Mouse (Mus musculus) stomach, embryonic 14.5 days (tissue): ENCODE data around the gene Fam184a. TPM values are rescaled to one million over a fixed set of nuclear protein-coding genes. Genes with fewer than 3 reads are reported as not detected.

Source experiments
- ATAC-seq: fragments of 200-750 bp; cut with Nextera tagmentation; 2 replicates; pipeline ENCODE4 v1.8.0; 2017; ENCODE audit warnings: low read depth, moderate TSS enrichment; ENCODE audit not compliant: insufficient number of reproducible peaks, insufficient read depth, low FRiP score
- H3K27ac ChIP-seq: fragments of 300-500 bp; sonication (generic); 2 replicates; pipeline ENCODE4 v1.5.1; 2014; ENCODE audit warnings: mild to moderate bottlenecking, low read length, moderate library complexity, mixed read lengths
- H3K27me3 ChIP-seq: fragments of 300-500 bp; sonication (generic); 2 replicates; pipeline ENCODE4 v1.6.1; 2014; ENCODE audit warnings: low read length, control low read depth, mixed read lengths; ENCODE audit not compliant: control insufficient read depth, insufficient read depth
- H3K36me3 ChIP-seq: fragments of 300-500 bp; sonication (generic); 2 replicates; pipeline ENCODE4 v1.6.1; 2014; ENCODE audit warnings: mild to moderate bottlenecking, control low read depth, low read length, moderate library complexity, mixed read lengths; ENCODE audit not compliant: control insufficient read depth, insufficient read depth
- H3K4me1 ChIP-seq: fragments of 300-500 bp; sonication (generic); 2 replicates; pipeline ENCODE4 v1.6.1; 2014; ENCODE audit warnings: low read length, control low read depth, mixed read lengths; ENCODE audit not compliant: control insufficient read depth, insufficient read depth
- H3K4me2 ChIP-seq: fragments of 300-500 bp; sonication (generic); replicated peaks from 2 replicates; pipeline ENCODE4 v1.6.1; 2014; ENCODE audit warnings: low read depth, low read length, control low read depth
- H3K4me3 ChIP-seq: fragments of 300-500 bp; sonication (generic); 2 replicates; pipeline ENCODE4 v1.5.1; 2014; ENCODE audit warnings: low read depth, low read length, control low read depth
- H3K9ac ChIP-seq: fragments of 300-500 bp; sonication (generic); replicated peaks from 2 replicates; pipeline ENCODE4 v1.6.1; 2014; ENCODE audit warnings: low read depth, mild to moderate bottlenecking, control low read depth, low read length, moderate library complexity, mixed read lengths
- H3K9me3 ChIP-seq: fragments of 300-500 bp; sonication (generic); 2 replicates; pipeline ENCODE4 v1.6.1; 2016; ENCODE audit warnings: low read depth, low read length, control low read depth; ENCODE audit not compliant: control insufficient read depth
- WGBS: fragments of 180-500 bp; shearing (Covaris S2); extraction: QIAGEN DNeasy Blood & Tissue Kit; methylation state at CpG from one replicate; pipeline ENCODE4 v1.1.7; 2014; 5-methylcytosine and 5-hydroxymethylcytosine counted together
- polyA plus RNA-seq: library from polyadenylated mRNA; unstranded; fragments of >200 nt; fragmentation: Nextera tagmentation; extraction: Ambion mirVana; gene quantifications from 2 replicates; pipeline ENCODE4 v1.2.1, GENCODE M21; 2014

Fam184a gene
- polyA plus RNA-seq, 1 experiment from 2014 or later = 7.4 TPM

DNA sequence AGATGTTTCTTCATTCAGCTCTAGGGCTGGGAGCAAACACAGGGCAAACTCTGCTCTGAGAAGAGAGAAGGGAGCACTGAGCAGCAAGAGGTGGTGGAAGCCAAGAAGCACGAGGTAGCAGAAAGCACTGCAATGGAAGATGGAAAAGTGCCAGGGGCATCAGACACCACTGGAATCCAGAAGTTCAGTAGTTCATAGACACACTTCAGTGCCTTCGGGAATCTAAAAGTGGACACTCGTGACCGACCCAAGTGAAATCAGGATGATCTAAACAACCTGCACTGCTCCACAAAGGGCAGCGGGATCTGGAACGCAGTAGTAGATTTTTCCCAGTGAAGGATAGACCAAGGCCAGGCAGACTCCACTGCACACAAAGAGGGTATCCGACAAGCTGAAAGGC, 18.6 kb downstream of the Fam184a start:
- Histone ChIP-seq H3K4me3 (no peak overlapping the region), H3K4me1 (no peaks in the 10 kb centered on the region), H3K27ac (no peak overlapping the region), H3K9me3 (no peaks in the 10 kb centered on the region), H3K4me2 (no peak overlapping the region), H3K27me3 (no peaks in the 10 kb centered on the region), H3K36me3 (no peaks in the 10 kb centered on the region), H3K9ac (no peak overlapping the region)
- ATAC-seq = no peak
- WGBS = 79% methylated on average over 7 of the region's 7 CpGs

DNA sequence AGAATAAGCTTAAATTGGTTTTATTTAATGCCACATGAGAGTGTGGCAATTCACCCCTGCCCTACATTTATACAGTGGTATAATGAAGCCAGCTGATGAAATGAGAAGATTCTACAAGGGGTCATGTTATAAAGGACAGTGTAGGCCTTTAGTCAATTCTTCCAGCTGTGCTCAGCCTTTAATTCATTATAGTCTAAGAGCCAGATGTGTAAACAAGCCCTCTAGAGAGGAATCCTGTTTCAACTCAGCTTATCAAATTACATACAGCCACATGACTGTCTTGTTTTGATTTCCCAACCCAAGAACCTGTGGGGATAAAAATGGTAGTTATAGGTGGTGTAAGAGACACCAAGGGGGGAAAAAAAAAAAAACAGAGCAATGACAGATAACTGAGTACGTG, 22.0 kb downstream of the Fam184a start:
- Histone ChIP-seq H3K27ac (no peak overlapping the region), H3K9me3 (no peaks in the 10 kb centered on the region), H3K36me3 (no peaks in the 10 kb centered on the region), H3K4me3 (no peak overlapping the region), H3K9ac (no peak overlapping the region), H3K4me2 (no peak overlapping the region), H3K27me3 (no peaks in the 10 kb centered on the region), H3K4me1 (no peaks in the 10 kb centered on the region)
- no peak for ATAC-seq
- WGBS = 18% methylated on average over 1 of the region's 1 CpGs

DNA sequence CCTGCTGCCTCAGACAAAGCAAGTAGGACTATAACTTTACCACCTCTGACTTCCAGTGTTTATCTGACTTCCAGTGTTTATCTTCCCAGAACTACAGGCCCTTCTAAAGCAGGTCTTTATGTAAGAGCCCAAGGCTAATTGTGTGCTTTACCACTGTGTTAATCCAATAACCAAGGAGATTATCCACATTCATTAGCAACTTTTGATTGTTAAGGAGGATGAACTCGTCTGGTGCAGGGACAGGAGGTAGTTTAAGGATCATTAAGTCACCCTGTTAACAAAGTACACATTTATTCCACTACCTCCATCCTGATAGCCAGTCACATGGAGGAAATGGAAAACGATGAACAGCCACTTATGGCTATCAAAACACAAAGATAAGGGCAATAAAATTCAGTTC, 25.6 kb downstream of the Fam184a start:
- no peak overlapping the region for H3K4me2 ChIP-seq
- no peak overlapping the region for H3K4me3 ChIP-seq
- H3K9ac ChIP-seq = no peak overlapping the region
- WGBS = 31% methylated on average over 2 of the region's 2 CpGs
- no peaks in the 10 kb centered on the region for H3K4me1 ChIP-seq
- no peak overlapping the region for H3K27ac ChIP-seq
- no peak for ATAC-seq
- no peaks in the 10 kb centered on the region for H3K27me3 ChIP-seq
- no peaks in the 10 kb centered on the region for H3K36me3 ChIP-seq
- H3K9me3 ChIP-seq = no peaks in the 10 kb centered on the region

DNA sequence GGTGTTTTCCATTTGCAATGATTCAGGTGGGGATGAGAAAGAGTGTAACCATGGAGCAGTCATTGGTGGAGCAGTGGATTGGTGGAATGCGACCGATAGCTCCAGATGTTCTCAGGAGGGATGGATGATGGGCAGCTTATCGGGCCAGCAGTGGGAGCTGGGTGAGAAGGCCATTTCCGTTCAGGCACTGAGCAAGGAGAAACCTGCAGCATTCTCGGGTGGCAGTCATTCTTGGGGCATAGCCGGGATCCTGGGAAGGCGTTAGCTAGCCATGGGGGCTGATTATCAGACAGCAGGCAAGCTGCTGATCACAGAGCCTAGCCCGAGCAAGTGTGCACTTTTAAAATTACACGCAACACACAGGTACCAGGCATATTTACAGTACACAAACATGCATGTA, 46.4 kb downstream of the Fam184a start:
- no peak for ATAC-seq
- no peak overlapping the region for H3K4me2 ChIP-seq
- 92% methylated on average over 9 of the region's 9 CpGs for WGBS
- H3K9me3 ChIP-seq = no peaks in the 10 kb centered on the region
- no peak overlapping the region for H3K9ac ChIP-seq
- no peak overlapping the region for H3K27ac ChIP-seq
- no peaks in the 10 kb centered on the region for H3K36me3 ChIP-seq
- no peaks in the 10 kb centered on the region for H3K27me3 ChIP-seq
- no peaks in the 10 kb centered on the region for H3K4me1 ChIP-seq
- H3K4me3 ChIP-seq = no peak overlapping the region

DNA sequence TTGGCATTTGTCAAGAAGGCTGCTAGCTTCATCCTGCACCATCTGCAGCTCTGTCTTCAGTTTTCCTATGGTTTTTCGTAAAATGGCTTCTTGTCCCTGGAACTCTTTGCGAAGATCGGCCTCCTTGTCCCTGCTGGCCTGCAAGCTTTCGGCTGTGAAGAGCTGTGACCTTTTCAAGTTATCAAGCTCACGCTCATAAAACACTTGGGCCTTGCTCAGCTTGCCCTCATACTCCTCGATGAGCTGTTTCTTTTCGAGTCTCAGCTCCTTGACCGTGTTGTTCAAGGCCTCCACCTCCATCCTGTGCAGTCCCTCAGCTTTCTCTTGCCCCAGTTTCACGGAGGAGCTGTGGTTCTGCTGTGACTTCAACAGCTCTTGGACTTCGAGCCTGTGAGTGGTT, 52.4 kb downstream of the Fam184a start:
- 91% methylated on average over 10 of the region's 10 CpGs for WGBS
- Histone ChIP-seq H3K4me1 (0 out of 2 replicates have a peak, but pooled peaks cover 2% of the 10 kb centered on the region), H3K36me3 (no peaks in the 10 kb centered on the region), H3K9ac (no peak overlapping the region), H3K27ac (no peak overlapping the region), H3K4me3 (no peak overlapping the region), H3K9me3 (no peaks in the 10 kb centered on the region), H3K27me3 (no peaks in the 10 kb centered on the region), H3K4me2 (no peak overlapping the region)
- no peak for ATAC-seq

DNA sequence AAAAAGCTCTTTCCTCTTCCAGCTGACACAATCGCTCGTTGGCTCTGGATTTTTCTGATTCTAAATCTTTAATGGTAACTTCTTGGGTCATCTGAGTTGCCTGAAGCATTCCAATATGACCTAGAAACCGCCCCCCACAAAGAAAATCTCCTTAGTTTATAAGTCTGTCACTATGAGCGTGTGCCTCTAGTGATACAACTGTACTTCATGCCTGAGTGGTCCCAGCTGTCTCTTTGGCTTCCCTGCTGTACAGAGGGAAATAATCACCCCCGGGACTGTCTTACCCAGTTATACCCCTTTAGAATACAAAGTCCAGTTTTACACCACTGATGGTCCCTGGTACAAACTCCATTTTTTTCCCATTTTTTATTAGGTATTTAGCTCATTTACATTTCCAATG, 56.2 kb downstream of the Fam184a start:
- Histone ChIP-seq H3K4me1 (0 out of 2 replicates have a peak, but pooled peaks cover 2% of the 10 kb centered on the region), H3K27me3 (no peaks in the 10 kb centered on the region), H3K4me3 (no peak overlapping the region), H3K4me2 (no peak overlapping the region), H3K27ac (no peak overlapping the region), H3K9me3 (no peaks in the 10 kb centered on the region), H3K9ac (no peak overlapping the region), H3K36me3 (no peaks in the 10 kb centered on the region)
- ATAC-seq = no peak
- 33% methylated on average over 5 of the region's 5 CpGs for WGBS

DNA sequence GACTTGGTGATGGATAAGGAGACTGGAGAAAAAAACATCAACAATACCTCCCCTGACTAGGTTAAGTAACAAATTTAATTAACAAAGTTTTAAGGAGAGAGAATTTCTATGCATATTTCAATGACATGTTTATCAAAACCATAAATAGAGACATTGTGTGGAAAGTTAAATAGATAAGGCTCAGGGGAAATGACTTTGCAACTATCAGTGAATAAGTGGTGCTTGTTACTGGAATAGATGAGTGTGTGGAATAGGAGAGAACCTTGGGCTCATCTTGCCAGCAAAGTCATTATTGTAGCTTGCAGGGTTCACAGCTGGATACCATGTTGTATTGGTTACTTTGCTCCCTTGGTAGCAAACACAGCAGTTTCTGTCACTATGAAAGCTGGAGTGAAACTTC, 59.7 kb downstream of the Fam184a start:
- no peak for ATAC-seq
- no peak overlapping the region for H3K27ac ChIP-seq
- no peak overlapping the region for H3K9ac ChIP-seq
- H3K27me3 ChIP-seq = no peaks in the 10 kb centered on the region
- H3K4me2 ChIP-seq = no peak overlapping the region
- H3K4me1 ChIP-seq = 0 out of 2 replicates have a peak, but pooled peaks cover 2% of the 10 kb centered on the region
- H3K9me3 ChIP-seq = no peaks in the 10 kb centered on the region
- H3K36me3 ChIP-seq = no peaks in the 10 kb centered on the region
- no peak overlapping the region for H3K4me3 ChIP-seq

DNA sequence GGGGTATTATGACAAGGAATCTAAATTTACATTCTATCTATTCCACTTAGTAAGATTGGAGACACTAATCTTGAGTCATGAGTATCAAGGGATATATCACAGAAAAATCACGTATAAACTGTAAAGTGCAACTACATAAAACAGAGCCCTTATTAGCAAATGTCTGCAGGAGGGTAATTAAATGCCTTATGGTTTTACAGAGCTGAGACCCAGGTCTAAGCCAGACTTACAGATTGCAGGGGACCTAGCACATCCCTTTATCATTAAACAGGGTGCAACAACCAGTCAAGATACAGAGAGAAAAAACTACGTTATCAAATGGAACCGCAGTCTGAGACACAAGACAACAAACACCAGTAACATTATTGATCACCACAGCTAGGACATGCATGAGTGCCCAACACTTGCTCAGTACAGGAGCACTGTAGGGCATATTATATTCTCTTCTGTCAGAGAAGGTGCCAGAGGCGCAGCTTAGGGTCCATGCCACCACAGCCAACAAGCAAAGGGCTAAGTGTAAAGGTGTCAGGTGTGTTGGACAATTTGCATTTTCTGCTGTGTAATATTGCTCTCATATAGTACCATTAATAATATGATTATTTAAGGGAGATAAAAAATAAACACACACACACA, 61.9 kb downstream of the Fam184a start:
- ATAC-seq = no peak
- H3K4me3 ChIP-seq = no peak overlapping the region
- H3K4me2 ChIP-seq = no peak overlapping the region
- H3K9ac ChIP-seq = no peak overlapping the region
- no peaks in the 10 kb centered on the region for H3K36me3 ChIP-seq
- no peaks in the 10 kb centered on the region for H3K4me1 ChIP-seq
- WGBS = 79% methylated on average over 4 of the region's 4 CpGs
- no peak overlapping the region for H3K27ac ChIP-seq
- H3K27me3 ChIP-seq = no peaks in the 10 kb centered on the region
- no peaks in the 10 kb centered on the region for H3K9me3 ChIP-seq

DNA sequence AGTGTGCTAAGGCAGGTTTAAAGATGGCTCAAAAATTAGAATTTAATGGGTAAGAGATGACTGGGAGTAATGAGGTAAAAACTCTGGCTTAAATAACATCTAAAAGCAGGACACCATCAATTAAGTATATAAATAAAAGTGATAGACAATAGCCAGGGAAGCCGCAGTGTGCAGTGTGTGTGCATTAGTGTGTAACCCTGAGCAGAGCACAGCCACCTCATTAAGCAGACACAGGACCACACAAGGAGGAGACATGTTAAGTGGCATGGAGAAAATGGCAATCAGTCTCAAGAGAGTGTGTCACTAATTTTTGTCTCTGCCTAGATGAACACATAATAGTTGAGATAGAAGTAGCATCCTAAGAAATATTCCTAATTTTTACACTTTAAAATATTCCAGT, 62.4 kb downstream of the Fam184a start:
- Histone ChIP-seq H3K4me2 (no peak overlapping the region), H3K27me3 (no peaks in the 10 kb centered on the region), H3K36me3 (no peaks in the 10 kb centered on the region), H3K4me3 (no peak overlapping the region), H3K9ac (no peak overlapping the region), H3K9me3 (no peaks in the 10 kb centered on the region), H3K4me1 (no peaks in the 10 kb centered on the region), H3K27ac (no peak overlapping the region)
- no peak for ATAC-seq
- WGBS = 56% methylated on average over 1 of the region's 1 CpGs
